Mouse (Mus musculus): ENCODE measurements around the gene Map3k5.

DNA sequence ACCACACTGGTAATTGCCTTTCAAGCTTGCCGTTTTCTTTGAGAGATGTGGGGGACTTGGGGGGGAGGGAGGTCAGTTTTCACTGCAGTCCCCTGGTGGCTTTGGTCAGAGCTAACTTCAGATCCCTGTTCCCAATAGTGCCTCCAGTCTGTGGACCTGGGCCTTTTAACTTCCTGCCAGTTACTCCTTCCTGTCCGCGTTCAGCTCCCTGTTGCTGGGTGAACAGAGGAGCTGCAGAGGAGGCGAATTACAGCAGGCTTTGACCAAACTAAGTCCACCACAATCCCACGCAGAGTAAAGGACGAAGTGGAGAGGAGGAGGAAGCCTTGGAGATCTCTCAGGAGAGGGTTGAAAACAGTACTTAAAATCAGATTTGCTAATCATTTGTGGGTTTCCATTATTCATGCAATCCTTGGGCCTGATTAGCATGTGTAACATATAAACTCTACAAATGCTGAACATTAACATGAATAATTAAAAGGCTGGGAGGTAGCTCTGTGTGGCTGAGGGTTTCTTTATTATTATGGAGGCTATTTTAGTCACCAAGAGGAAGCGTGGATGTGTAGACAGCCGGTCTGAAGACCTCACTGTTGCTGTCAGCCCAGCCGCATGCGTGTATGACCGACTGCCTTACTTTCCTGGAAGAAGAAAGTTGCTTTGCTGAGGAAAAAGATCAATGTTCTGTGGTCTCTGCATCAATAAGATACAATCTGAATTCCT is 247.6 kb downstream of the Map3k5 start:
- TF ChIP-seq POLR2A (IDR thresholded peaks at IDR 0.05; ENCODE audit: insufficient read length, low read depth): no peak
- no peak for TF ChIP-seq USF1 (IDR thresholded peaks at IDR 0.05; ENCODE audit: low read depth)
- no peak for TF ChIP-seq POLR2AphosphoS2 (IDR thresholded peaks at IDR 0.05; ENCODE audit: insufficient read length, low read depth)
- no peak for TF ChIP-seq MAX (IDR thresholded peaks at IDR 0.05; ENCODE audit: low read depth)
- no peak for TF ChIP-seq SRF (IDR thresholded peaks at IDR 0.05; ENCODE audit: control insufficient read depth, insufficient read length, low read depth)
- no peak for TF ChIP-seq TCF3 (IDR thresholded peaks at IDR 0.05; ENCODE audit: insufficient read length, low read depth)
- no peak for TF ChIP-seq MYOD1 (IDR thresholded peaks at IDR 0.05; ENCODE audit: control insufficient read depth in 1 of 3, insufficient read length in 2 of 3, low read depth in 2 of 3)
- TF ChIP-seq E2F4 (IDR thresholded peaks at IDR 0.05; ENCODE audit: insufficient read depth): no peak
- TF ChIP-seq TCF12 (IDR thresholded peaks at IDR 0.05; ENCODE audit: insufficient read depth, poor library complexity, severe bottlenecking): no peak
- TF ChIP-seq MYOG (IDR thresholded peaks at IDR 0.05; ENCODE audit: control insufficient read depth in 1 of 3, insufficient read depth in 1 of 3, insufficient read length in 2 of 3, low read depth in 2 of 3): no peak
- no peak for TF ChIP-seq CEBPB (IDR thresholded peaks at IDR 0.05; ENCODE audit: insufficient read depth, poor library complexity, severe bottlenecking)
